Mouse (Mus musculus): ENCODE measurements around the gene Gm10642. TPM values are rescaled to one million over a fixed set of nuclear protein-coding genes. Genes with fewer than 3 reads are reported as not detected.

Gene Gm10642
- total RNA-seq (2021), result 1 to 10 TPM in 1 of 2 experiments, under 1 TPM in 1; 0.43 to 2.7 TPM
- long read RNA-seq, experiment 1, partial matches to known transcripts, result 0 of 4 reads
- long read RNA-seq, experiment 1, other reads (novel, unspliced or antisense), result 0 of 4 reads
- long read RNA-seq, experiment 2, partial matches to known transcripts, result 0 of 1 reads
- long read RNA-seq, experiment 2, other reads (novel, unspliced or antisense), result 0 of 1 reads

DNA sequence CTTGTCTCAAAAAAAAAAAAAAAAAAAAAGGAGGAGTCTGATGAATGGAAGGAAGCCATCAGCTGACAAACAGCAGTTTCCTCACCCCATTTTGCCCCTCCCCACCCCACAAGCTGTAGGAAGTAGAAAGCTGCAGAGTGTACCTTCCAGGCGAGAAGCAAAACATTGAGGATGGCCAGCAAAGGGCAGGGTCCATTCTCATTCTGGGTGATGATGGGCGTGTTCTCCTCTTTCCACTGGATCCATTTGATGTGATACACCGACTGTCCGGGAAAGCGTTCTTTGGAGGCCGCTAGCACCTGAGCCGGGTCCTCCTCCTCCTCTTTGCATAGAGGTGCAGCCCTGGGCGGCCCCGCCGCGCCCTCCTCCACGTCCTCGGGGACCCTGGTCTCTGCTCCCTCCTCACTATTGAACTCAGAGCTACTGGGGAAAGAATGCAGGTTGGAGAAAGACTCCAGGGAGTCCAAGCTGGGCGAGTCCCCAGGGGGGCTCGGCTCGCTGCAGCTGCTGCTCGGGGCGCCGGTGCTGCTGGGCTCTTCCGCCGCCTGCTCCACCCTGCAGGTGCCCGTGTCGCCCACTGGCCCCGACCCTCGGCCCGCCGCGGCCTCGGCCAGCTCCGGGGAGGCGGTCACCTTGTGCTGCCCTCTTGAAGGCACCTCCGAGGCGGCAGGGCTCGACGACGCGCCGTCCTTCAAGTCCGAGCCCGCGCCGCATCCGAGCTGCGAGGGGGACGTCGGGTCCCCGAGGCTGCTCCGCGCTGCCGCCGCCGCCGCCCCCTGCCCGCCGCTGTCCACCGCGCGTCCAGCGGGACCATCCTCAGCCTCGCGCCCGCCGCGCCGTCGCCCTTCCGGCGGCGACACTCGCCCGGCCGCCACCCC lies at the start of gene Gm10642:
Gm10642 (plus strand) TSS at position 122 of the 878 bp plus-strand sequence.
- DNase-seq (ENCODE audit: low spot score in 2 of 2), result peak; percentile 44 to 51

DNA sequence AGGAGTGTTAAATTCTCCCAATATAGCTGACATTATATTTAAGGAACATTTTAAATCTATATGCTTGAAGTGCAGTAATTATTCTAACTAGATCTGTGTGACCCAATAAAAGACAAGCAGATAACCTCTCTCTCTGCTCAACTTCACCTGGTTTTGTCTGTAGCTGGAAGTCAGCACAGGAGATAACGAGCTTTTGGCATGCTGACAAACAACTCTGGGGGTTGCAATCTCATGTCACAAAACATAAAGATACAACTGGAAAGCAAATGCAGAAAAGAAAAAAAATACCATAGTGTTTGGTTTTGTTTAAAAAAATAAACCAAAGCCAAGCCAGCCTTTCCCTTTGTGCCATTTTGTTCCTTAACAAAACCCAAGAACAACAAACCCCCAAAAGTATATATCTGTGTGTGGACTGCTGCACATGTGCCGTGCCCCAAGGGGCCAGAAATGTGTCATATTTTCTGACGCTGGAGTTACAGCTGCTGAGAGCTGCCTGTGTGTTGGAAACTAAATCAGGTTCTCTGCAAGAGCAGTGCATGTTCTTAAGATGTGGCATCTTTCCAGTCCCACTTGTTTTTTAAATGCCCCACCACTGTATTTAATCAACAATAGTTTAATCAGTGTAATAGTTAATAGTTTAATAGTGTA lies 44.9 kb upstream of the Gm10642 start:
- no peak for DNase-seq (ENCODE audit: low spot score in 2 of 2)

DNA sequence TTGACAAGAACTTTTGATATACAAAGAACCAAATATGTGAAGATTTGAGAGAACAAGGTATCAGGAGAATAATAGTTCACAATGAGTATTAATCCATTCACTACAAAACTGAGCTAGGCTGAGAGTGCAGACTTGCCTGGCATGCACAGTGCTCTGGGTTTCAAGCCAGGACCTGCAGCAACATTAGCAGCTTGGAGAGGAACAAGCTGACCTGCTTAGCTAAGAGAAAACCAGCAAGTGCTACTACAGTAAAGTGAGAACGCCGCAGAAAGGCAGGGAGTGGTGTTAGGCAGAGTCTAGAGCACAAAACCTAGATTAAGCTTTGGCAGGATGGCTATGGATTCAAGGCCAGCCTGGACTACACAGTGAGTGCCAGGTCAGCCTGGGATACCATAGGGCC lies 26.3 kb upstream of the Gm10642 start:
- DNase-seq (ENCODE audit: low spot score in 2 of 2), result no peak

DNA sequence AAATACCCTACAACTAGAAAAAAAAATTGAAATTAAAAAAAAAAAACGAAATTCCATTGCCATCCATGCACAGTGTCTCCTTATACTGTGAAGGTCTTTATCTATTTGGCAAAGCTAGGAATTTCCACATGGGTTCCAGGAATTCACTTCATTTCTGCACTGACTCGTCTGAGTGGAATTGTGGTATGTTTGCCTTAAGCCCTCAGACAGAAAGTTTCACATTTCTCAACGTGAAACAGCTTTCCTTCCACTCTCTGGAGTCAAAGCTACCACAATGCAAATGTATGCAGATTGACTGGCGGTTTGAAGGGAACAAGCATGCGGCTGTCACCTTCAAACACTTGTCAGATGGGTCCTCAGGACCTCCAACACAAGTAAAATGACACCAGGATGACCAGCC lies 24.4 kb upstream of the Gm10642 start:
- no peak for DNase-seq (ENCODE audit: low spot score in 2 of 2)

DNA sequence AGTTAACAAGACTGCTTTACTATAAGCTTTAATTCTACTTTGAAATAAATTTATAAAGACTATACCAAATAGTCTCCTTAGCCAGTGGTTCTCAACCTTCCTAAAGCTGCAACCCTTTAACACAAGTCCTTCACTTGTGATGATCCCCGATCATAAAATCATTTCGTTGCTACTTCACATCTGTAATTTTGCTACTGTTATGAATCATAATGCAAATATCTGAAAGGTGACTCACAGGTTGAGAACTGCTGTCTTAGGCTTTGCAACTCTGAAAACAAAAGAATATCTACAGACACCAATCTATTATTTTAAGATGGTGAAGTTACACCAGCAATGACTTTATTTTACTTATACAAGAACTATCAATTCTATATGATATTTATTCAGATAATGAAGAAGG lies 19.3 kb upstream of the Gm10642 start:
- no peak for DNase-seq (ENCODE audit: low spot score in 2 of 2)

DNA sequence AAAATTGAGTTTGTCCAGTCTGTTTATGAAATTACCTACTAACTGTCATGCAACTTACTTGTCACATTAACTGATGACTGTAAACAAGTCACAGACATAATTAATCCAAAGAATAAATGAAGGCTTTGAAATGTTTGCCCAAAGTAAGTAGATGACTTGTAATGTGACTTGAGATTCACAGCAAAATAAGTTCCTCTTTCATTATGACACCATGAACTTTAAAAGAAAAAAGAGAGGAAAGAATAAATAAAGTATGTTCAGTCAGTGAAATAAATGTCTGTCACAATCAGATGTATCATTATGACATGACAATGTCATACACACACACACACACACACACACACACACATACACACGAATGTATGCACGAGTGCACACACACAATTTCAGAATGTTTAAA lies 5.8 kb upstream of the Gm10642 start:
- no peak for DNase-seq (ENCODE audit: low spot score in 2 of 2)

DNA sequence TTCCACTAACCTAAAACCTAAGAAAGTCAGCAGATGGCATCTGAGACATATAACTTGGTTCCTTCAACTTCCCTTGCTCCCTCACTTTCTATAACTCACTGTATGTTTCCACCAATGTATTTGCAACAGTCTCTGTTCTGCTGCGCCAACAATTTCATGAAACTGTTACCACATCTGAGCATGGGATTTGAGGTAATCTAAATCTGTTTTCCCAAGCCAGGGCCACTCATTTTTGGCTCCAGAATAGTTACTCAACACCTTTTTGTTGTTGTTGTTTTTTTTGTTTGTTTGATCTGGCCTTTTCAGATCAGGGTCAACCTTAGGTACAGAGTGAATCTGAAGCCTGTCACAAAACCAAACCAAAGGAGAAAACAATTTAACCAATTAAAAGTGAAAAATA lies 5.1 kb upstream of the Gm10642 start:
- no peak for DNase-seq (ENCODE audit: low spot score in 2 of 2)

DNA sequence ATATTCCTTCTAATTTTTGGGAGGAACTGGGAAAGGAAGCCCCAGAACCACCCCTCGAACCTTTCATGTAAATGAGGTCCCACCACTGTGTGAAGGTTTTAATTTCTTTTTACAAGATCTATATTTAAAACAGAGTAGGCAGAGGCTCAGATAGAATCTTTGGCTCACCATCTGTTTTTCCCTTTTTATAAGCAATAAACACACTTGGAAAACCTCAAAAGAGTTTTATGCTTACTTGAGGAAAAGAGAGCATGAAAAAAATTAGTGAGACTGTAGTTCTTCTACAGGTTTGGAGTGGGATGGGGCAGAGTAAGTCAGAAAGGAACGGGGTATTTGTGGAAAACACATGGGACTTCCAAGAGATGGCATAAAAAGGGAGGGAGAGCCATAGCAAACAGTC lies 3.8 kb upstream of the Gm10642 start:
- no peak for DNase-seq (ENCODE audit: low spot score in 2 of 2)

DNA sequence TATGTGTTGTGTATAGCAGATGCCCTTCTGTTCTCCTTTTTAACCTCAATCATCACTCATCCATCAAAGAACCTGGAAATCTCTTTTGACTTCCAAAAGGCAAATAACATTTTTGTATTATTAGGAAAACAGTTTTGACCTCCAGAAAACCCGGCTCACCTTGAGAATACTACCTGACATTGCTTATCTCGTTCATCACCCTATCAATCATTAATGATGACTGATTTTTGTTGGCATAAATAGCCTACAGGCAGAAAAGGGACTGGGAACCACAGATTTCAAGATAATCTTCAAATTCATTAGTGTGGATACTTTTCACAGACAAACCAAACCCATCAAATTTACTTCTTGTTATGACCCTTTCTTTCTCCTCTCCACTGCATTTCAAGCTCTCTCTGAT lies 2.2 kb upstream of the Gm10642 start:
- no peak for DNase-seq (ENCODE audit: low spot score in 2 of 2)

DNA sequence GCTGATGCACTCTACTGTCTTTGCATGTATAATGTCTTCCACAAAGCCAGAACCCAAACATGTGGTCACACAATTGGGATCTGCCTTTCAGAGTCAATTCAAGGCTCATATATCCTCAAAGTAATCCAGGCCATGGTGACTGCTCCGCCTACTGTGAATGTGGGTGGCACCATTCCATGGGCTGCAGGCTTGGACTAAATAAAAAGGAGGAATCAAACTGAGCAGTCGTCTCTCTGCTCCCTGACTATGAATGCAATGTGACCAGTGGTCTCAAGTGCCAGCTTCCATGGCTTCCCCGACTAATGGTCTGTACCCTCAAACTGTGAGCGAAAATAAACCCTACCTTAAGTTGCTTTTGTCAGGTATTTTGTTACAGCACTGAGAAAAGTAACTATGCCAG lies 1.6 kb upstream of the Gm10642 start:
- DNase-seq (ENCODE audit: low spot score in 2 of 2), result no peak

DNA sequence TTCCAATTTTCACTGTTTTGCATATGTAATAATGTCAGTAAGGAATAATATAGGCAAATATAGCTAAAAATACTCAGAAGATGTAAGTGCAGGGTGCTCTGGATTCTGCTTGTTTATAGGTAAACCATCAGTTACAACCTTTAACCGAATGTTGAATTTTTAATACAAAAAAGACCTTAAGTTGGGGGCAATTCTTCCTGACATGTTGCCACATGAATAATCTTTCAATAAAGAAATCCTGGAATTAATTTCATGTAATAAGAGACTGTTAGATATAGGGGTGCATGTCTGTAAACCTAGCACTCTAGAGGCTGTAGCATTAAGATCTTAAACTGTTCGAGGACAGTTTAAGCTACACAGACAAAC lies 304 bp upstream of the Gm10642 start:
- DNase-seq (ENCODE audit: low spot score in 2 of 2), result no peak

DNA sequence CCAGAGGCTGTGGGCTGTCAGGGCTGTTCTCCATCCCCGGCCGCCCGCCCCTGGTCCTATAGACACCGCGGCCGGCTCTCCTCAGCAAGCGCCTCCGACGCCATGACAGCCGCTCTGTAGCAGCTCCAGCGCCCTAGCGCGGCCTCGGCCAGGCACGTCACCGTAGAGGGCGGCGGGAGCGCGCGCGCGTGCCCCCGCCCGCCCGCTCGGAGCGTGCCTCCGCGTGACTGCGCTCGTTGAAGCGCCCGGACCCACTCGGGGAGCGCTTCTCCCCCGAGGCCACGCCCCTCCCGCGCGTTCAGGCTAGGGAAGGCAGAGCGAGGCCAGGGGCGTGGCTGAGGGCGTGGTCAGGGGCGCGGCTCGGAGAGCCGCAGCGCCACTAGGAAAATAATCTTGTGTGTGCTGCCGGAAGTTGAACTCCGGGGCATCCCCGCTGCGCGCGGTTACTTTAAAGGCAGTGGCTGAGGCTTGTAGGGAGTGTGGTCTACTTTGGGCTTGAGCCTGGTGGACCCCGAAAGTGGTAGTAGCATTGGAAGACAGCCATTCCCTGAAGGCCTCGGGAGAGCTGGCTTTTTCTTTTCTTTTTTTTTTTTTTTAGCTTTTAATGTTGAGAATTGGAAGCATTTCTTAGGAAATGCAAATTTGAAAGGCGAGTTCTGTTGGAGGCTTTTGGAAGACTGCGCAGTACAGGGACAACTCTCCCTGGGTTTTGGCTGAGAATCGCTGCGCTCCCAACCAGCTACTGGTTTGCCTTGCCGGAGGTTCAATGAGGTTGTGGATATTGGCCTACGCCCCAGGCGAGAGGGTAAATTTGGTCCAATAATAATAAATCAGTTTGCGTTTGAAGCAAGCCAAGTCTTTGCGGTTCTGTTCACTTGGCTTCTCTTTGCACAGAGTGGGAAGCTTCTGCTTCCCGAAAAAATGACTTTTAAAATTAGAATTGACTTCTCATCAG lies 1.2 kb downstream of the Gm10642 start, which contains the start of gene Mindy2:
Mindy2 (minus strand) TSS at position 162 of the 955 bp plus-strand sequence.
- peak; percentile 98 to 99 for DNase-seq (ENCODE audit: low spot score in 2 of 2)

DNA sequence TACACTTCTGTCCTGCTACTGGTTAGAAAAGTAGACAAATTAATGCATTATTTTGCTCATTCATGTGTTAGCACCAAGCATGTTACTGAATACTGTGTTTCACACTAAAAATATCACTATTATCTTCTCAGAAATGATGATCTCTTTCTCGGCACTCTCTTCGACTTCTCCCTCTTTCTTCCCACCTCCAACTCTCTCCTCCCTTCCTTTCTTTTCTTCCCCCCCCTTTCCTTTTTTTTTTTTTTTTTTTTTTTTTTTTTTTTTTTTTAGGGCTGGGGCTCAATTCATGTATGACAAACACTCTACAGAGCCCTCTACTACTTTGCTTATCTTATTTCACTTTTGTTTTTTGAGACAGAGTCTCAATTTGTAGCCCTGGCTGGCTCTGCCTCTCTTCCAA lies 2.2 kb downstream of the Gm10642 start:
- no peak for DNase-seq (ENCODE audit: low spot score in 2 of 2)

DNA sequence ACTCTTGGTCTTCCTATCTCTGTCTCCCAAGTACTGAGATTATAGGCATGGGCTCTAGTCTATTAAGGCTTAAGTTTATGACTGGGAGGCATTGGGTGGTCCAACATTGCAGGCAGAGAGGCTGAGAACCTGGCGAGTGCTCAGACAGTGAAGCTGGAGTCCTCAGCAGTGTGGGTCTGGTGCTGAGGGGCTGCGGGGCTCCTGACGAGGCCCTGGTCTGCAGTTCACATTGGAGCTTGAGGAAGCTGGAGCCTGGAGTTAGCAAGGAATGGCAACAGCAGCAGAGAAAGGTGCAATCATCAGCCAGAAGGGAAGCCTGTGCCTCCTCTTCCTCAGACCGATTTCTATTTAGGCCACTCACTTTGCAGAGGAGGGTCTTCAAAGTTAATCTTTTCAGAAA lies 8.8 kb downstream of the Gm10642 start:
- DNase-seq (ENCODE audit: low spot score in 2 of 2), result no peak

DNA sequence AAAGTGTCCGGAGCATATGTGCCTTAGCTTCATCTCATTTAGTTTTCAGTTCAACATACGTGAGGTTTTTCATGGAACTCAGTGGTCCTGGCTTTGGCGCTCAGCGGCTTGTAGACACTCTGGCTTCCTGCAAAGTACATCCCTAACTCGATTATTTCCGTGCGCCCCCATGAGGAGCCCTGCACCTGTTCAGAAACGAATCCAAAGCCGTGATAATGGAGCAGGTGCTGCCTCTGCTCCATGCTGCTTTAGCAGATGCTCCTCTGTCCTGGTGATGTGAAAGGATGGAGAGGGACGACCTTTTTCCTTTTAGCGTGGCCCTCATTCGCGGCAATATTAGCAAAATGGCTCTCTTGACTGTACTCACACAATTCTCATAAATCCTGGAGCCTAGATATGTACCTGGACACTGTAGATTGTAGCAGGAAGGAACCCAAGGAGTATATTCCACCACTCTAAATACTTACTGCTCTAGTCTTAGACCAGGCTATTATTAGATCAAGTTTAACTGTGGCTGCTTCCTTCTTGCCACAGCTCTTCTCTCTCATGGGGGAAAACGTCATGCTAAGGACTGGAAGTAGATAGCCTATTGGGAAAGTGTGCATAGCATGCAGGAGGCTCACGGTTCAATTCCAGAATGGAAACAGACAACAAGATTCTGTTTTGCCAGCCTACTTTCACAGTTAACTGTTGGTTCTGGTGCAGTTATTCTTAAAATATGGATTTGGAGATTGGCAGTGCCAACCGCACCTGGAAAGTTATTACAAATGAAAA lies 9.5 kb downstream of the Gm10642 start:
- DNase-seq (ENCODE audit: low spot score in 2 of 2), result no peak

DNA sequence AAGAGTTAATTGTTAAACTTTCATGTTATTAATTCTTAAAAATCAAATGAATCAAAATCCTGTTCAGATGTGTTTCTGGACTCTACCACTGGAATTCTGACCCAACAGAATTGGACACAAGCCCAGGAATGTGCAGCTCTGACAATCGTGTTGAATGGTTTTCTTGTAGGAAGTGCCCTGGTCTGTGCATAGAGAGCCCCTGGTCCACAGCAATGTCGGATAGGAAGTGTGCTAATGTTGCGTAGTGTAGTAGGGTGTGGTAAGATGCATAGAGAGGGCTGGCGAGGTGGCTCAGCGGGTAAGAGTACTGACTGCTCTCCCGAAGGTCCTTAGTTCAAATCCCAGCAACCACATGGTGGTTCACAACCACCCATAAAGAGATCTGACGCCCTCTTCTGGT lies 10.8 kb downstream of the Gm10642 start:
- no peak for DNase-seq (ENCODE audit: low spot score in 2 of 2)

DNA sequence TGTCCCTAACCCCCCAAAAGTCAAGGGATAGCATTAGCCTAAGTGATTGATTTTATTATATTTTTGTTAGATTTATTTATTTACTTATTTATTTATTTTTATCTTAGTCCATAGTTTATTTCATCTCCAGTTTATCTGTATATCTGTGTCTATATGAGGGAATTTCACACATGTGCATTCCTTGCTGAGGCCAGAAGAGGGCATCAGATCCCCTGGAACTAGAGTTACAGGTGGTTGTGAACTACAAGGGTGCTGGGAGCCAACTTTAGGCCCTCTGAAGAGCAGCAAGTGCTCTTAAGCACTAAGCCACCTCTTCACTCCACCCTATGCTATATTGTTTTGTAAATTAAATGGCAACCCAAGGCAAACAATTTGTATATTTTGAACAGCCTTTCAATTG lies 12.0 kb downstream of the Gm10642 start:
- no peak for DNase-seq (ENCODE audit: low spot score in 2 of 2)

DNA sequence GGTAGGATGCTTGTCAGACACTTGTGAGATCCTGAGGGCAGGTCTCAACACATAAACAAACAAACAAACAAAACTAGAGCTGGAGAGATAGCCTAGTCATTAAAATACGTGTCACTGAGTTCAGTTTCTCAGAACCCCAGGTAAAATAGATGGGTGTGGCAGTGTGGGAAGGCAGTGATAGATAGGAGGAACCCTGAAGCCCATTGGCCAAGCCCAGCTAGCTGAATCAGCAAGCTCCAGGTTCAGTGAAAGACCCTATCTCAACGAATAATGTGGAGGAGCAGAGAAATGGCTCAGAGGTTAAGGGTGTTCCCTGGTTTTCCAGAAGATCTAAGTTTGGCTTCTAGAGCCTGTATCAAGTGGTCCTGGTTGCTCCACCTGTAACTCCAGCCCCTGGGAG lies 13.1 kb downstream of the Gm10642 start:
- DNase-seq (ENCODE audit: low spot score in 2 of 2), result no peak

DNA sequence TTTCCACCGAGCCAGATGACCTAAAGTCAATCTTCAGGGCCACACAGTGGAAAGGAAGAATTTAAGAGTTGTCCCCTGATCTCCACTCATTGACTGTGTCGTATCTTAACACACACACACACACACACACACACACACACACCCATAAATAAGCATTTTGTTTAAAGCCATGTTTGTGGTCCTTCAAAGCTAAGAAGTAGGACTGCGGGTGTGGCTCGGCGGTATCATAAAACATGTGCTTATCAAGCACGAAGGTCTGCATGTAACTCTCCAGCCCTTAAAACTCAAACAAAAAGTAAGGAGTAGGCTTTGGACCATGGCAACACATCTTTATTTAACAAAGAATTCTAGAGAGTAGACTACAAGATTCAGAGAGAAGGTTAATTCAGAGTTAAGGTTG lies 14.3 kb downstream of the Gm10642 start:
- no peak for DNase-seq (ENCODE audit: low spot score in 2 of 2)

DNA sequence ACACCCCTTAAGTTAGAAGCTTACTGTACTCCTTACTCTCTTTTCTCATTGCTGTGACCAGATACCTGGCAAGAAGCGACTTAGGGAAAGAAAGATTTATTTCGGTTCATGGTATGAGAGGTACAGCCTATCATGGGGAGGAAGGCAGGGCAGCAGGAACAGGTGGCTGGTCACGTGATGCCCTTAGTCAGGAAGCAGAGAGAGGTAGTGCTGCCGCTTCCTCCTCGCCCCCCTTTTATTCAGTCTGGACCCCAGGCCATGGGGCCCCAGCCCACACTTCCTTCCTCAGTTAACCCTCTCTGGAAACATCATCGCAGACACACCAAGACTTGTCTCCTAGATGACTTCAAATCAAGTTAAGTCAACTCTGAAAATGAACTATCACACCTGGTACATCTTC lies 15.2 kb downstream of the Gm10642 start:
- no peak for DNase-seq (ENCODE audit: low spot score in 2 of 2)

All from adrenal gland, adult 18-20 months (tissue).